Mouse (Mus musculus): Measurements from ENCODE around the gene Gm10188. TPM values are rescaled to one million over a fixed set of nuclear protein-coding genes. Genes with fewer than 3 reads are reported as not detected.

The Gm10188 gene
- not detected for total RNA-seq (2021)
- long read RNA-seq, experiment 1, result 0 reads
- long read RNA-seq, experiment 2, result 0 reads

GRCm38 (mm10) chr1:132229667-132230066 lies at the start of gene Gm10188:
Gm10188 (minus strand) TSS chr1:132229767.
- DNase-seq (ENCODE audit: low spot score in 2 of 2), result no peak

GRCm38 (mm10) chr1:132277124-132277523 lies 47.6 kb upstream of the Gm10188 start:
- peak in 1 of 2 experiments; percentile 48 for DNase-seq (ENCODE audit: low spot score in 2 of 2)

GRCm38 (mm10) chr1:132276694-132277093 lies 47.1 kb upstream of the Gm10188 start:
- DNase-seq (ENCODE audit: low spot score in 2 of 2), result no peak

- DNase-seq (ENCODE audit: low spot score in 2 of 2), result no peak
Measured at GRCm38 (mm10) chr1:132271237-132271636, 41.7 kb upstream of the Gm10188 start.

- no peak for DNase-seq (ENCODE audit: low spot score in 2 of 2)
Measured at GRCm38 (mm10) chr1:132268418-132269060, 39.0 kb upstream of the Gm10188 start.

GRCm38 (mm10) chr1:132267959-132268358 lies 38.4 kb upstream of the Gm10188 start:
- DNase-seq (ENCODE audit: low spot score in 2 of 2), result no peak

GRCm38 (mm10) chr1:132266791-132267557 lies 37.4 kb upstream of the Gm10188 start:
- DNase-seq (ENCODE audit: low spot score in 2 of 2), result no peak

GRCm38 (mm10) chr1:132265936-132266335 lies 36.4 kb upstream of the Gm10188 start:
- no peak for DNase-seq (ENCODE audit: low spot score in 2 of 2)

- DNase-seq (ENCODE audit: low spot score in 2 of 2), result no peak
Measured at GRCm38 (mm10) chr1:132265211-132265859, 35.8 kb upstream of the Gm10188 start.

- DNase-seq (ENCODE audit: low spot score in 2 of 2), result no peak
Measured at GRCm38 (mm10) chr1:132264577-132264976, 35.0 kb upstream of the Gm10188 start.

GRCm38 (mm10) chr1:132263618-132264017 lies 34.1 kb upstream of the Gm10188 start:
- no peak for DNase-seq (ENCODE audit: low spot score in 2 of 2)

- DNase-seq (ENCODE audit: low spot score in 2 of 2), result no peak
Measured at GRCm38 (mm10) chr1:132261058-132261457, 31.5 kb upstream of the Gm10188 start.

GRCm38 (mm10) chr1:132260331-132260730 lies 30.8 kb upstream of the Gm10188 start:
- DNase-seq (ENCODE audit: low spot score in 2 of 2), result no peak

- DNase-seq (ENCODE audit: low spot score in 2 of 2), result no peak
Measured at GRCm38 (mm10) chr1:132254467-132254866, 24.9 kb upstream of the Gm10188 start.

- no peak for DNase-seq (ENCODE audit: low spot score in 2 of 2)
Measured at GRCm38 (mm10) chr1:132246641-132247040, 17.1 kb upstream of the Gm10188 start.

- no peak for DNase-seq (ENCODE audit: low spot score in 2 of 2)
Measured at GRCm38 (mm10) chr1:132246137-132246536, 16.6 kb upstream of the Gm10188 start.

- no peak for DNase-seq (ENCODE audit: low spot score in 2 of 2)
Measured at GRCm38 (mm10) chr1:132245010-132245409, 15.4 kb upstream of the Gm10188 start.

GRCm38 (mm10) chr1:132237585-132238159 lies 8.1 kb upstream of the Gm10188 start:
- peak in 1 of 2 experiments; percentile 30 for DNase-seq (ENCODE audit: low spot score in 2 of 2)

- no peak for DNase-seq (ENCODE audit: low spot score in 2 of 2)
Measured at GRCm38 (mm10) chr1:132234757-132235273, 5.2 kb upstream of the Gm10188 start.

- DNase-seq (ENCODE audit: low spot score in 2 of 2), result no peak
Measured at GRCm38 (mm10) chr1:132233566-132233965, 4.0 kb upstream of the Gm10188 start.

All from adrenal gland, postnatal 4 days (tissue).